Mouse (Mus musculus) layer of hippocampus, adult 6 months (tissue): Measurements from ENCODE around the gene H2-Ob. TPM values are rescaled to one million over a fixed set of nuclear protein-coding genes. Genes with fewer than 3 reads are reported as not detected.

ENCODE experiments used
- long read RNA-seq, 2 experiments: library from polyadenylated mRNA; unstranded; transcript quantifications; one replicate each; pipeline ENCODE4 v2.0.0; 2019 to 2020
- polyA plus RNA-seq: library from polyadenylated mRNA; unstranded; fragments of <200 nt; fragmentation: Nextera tagmentation; gene quantifications from 2 replicates; pipeline ENCODE4 v1.2.3, GENCODE M21; 2021

Gene H2-Ob
- 0.60 and 0.68 TPM in 2 replicates for polyA plus RNA-seq
- long read RNA-seq, experiment 1, partial matches to known transcripts: 1 of 2 reads
- long read RNA-seq, experiment 1, other reads (novel, unspliced or antisense): 0 of 2 reads
- long read RNA-seq, experiment 2, partial matches to known transcripts: 1 of 4 reads
- long read RNA-seq, experiment 2, other reads (novel, unspliced or antisense): 2 of 4 reads

DNA sequence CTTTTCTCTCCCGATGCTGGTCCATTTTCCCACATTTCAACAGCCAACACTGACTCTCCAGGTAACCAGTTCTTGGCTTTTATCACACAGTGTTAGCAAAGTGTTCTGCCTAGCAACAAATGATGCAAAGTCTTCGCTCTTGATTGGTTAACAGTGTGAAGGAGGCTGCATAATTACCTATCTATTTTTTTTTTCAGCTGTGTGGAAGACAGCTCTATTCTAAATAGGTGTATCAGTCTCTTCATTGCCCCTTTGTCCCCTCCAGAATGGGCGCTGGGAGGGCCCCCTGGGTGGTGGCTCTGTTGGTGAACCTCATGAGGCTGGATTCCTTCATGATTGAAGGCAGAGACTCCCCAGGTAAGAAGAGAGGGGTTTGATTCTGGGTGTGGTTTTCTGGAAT lies at the start of gene H2-Ob:
H2-Ob (plus strand) TSS at position 198 of the 400 bp plus-strand sequence.

DNA sequence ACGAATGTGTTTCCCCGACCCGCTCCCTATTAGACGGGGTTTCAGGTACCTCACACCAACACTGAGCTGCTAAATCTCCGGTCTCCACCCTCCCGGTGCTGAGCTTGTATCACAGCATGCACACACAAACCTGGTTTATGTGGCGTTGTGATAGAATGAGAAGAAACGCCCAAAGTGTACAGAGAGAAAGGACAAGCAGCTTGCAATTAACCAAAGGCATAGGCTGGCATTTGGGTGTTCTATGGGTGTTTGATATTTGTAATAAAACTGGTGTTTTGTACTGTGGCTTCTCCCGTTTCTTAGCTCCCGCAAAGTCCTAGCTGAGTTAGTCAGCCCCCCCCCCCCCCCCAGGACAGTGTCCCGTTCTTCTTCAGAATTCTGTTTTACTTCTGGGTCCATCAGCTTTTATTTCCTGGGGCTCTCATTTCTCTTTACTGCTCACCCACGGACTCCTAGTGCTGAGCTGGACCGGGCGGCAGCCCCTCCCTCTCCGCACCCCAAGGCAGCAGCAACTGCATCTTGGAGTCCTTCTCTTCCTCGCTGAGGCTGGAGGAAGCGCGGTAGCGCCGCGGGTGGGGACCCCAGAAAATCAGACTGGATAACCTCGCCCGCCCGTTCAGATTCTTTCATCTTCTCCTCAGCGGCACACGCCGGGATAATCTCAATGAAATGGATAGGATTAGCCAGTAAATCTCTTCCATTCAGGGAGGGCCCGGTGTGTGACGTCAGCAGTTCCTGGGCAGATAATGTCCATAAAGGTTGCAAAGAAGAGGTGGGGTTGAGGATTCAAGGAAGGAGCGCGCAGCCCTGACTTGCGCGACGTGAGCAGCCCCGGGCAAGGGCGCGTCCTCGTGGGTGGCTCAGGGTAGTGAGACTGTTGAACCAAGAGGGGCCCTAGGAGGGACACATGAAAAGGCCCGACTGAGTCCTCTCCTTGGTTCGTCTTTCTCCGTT lies 41.5 kb upstream of the H2-Ob start, which contains the start of gene Psmb8:
Psmb8 (plus strand) TSS at position 781 of the 954 bp plus-strand sequence.

DNA sequence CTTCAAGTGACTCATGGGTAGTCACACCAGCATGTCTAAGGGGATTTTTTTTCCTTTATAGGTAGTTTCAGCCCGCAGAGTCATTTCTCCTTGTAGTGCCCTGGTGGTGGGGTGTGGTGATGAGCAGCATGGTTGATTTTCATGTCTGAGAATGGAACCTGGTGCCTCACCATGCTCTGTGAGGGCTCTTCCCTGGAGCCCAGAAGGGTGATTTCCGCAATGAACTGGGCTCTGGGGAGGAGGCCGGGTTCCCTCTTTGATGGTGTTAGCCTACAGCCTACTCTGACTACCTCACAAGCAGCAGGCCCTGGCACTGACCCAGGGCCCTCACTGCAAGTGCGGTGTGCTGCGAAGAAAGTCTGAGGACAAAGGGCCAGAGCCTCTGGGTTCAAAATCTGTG lies 35.3 kb upstream of the H2-Ob start, which contains the start of gene Tap2:
Tap2 (plus strand) TSS at position 84 of the 400 bp plus-strand sequence.

DNA sequence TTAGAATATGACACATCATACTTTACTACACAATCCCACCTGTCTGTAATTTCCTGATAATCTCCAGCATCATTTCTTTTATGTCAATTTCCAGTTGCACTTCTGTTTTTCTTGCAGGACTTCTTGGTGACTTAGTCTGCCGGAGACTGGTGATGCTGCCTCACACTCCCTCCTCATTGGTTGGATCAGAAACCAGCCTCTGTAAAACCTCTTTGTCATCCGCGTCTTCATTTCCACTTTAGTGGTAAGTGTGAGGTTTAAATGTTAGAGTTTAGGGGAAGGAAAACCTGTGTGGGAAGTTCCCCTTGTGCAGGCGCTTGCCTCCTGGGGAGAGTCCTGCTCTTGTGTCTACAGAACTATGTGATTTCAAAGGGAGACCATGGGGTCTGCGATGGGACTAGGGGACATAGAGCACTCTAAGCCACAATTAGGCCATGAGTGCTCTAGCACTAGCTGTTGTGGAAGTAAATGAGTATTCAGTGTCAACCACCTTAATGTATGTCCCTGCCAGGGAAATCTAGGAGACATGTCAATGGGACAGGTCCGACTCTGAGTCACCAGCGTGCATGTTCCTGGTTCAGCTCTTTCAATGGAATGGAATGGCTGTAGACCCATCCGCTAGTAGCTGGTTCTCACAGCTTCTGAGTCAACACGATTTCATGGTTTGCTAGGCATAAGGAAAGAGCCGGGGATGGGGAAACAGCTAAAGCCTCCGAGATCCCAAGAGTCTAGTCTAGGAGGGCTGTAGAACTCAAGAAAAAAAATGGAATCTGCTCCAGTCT lies 19.1 kb downstream of the H2-Ob start, which contains the start of gene H2-Ab1:
H2-Ab1 (plus strand) TSS at position 96 of the 782 bp plus-strand sequence.

DNA sequence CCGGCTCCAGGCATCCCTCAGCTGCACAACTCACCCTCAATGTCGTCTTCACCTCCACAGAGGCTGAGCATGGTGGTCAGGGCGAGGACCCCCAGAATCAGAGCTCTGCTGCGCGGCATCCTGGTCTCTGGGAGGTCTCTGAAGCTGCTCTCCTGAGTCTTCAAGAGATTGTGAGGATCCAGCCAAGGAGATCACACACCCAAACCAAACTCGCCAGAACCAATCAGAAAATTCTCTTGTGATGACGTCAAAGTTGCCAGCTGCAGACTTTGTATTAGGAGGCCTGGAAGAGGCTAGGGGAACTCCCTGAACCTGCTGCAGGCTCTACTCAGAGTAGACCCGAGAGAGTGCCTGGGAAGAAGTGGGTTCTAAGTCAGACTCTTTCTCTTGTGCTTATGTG lies 48.9 kb downstream of the H2-Ob start, which contains the start of gene H2-Aa:
H2-Aa (minus strand) TSS at position 176 of the 400 bp plus-strand sequence.

Other genes starting within 250 kb of the H2-Ob start
- 37.2 and 44.8 TPM in 2 replicates for gene H2-K1, start 238.6 kb upstream of the H2-Ob start, polyA plus RNA-seq
- gene Ring1, start 214.2 kb upstream of the H2-Ob start, polyA plus RNA-seq: 3.7 TPM in 2 replicates
- 42.0 and 44.5 TPM in 2 replicates for gene H2-Ke6, start 210.8 kb upstream of the H2-Ob start, polyA plus RNA-seq
- 68.1 and 70.9 TPM in 2 replicates for gene Slc39a7, start 207.2 kb upstream of the H2-Ob start, polyA plus RNA-seq
- 10.4 and 11.9 TPM in 2 replicates for gene Rxrb, start 207.1 kb upstream of the H2-Ob start, polyA plus RNA-seq
- 0.26 and 0.31 TPM in 2 replicates for gene Col11a2, start 199.5 kb upstream of the H2-Ob start, polyA plus RNA-seq
- 1.9 TPM in 2 replicates for gene H2-Oa, start 146.6 kb upstream of the H2-Ob start, polyA plus RNA-seq
- gene H2-DMa, start 119.4 kb upstream of the H2-Ob start, polyA plus RNA-seq: 41.6 and 44.5 TPM in 2 replicates
- gene Brd2, start 116.3 kb upstream of the H2-Ob start, polyA plus RNA-seq: 39.6 and 50.6 TPM in 2 replicates
- 0.23 and 0.52 TPM in 2 replicates for gene H2-DMb2, start 95.6 kb upstream of the H2-Ob start, polyA plus RNA-seq
- 4.0 and 6.9 TPM in 2 replicates for gene H2-DMb1, start 85.8 kb upstream of the H2-Ob start, polyA plus RNA-seq
- gene Tap1, start 51.4 kb upstream of the H2-Ob start, polyA plus RNA-seq: 3.6 and 4.8 TPM in 2 replicates
- 7.6 and 9.3 TPM in 2 replicates for gene Psmb9, start 51.1 kb upstream of the H2-Ob start, polyA plus RNA-seq
- 25.2 and 28.6 TPM in 2 replicates for gene Psmb8, start 41.2 kb upstream of the H2-Ob start, polyA plus RNA-seq
- 9.9 and 12.6 TPM in 2 replicates for gene Tap2, start 35.4 kb upstream of the H2-Ob start, polyA plus RNA-seq
- 7.6 and 18.3 TPM in 2 replicates for gene H2-Ab1, start 18.8 kb downstream of the H2-Ob start, polyA plus RNA-seq
- 2.5 and 7.7 TPM in 2 replicates for gene H2-Aa, start 48.9 kb downstream of the H2-Ob start, polyA plus RNA-seq
- 4.2 and 7.9 TPM in 2 replicates for gene H2-Eb1, start 67.0 kb downstream of the H2-Ob start, polyA plus RNA-seq
- not detected in 2 replicates for gene H2-Eb2, start 86.8 kb downstream of the H2-Ob start, polyA plus RNA-seq
- not detected in 2 replicates for gene Btnl2, start 115.9 kb downstream of the H2-Ob start, polyA plus RNA-seq
- gene Btnl1, start 138.2 kb downstream of the H2-Ob start, polyA plus RNA-seq: not detected in 2 replicates
- 0.94 and 1.4 TPM in 2 replicates for gene BC051142, start 159.9 kb downstream of the H2-Ob start, polyA plus RNA-seq
- not detected in 2 replicates for gene Btnl4, start 238.4 kb downstream of the H2-Ob start, polyA plus RNA-seq